Mouse (Mus musculus) CH12.LX (cell line): ENCODE data around the gene Arid5b. TPM values are rescaled to one million over a fixed set of nuclear protein-coding genes. Genes with fewer than 3 reads are reported as not detected.

Experiments used
- DNase-seq: peaks from one replicate; pipeline ENCODE4 v3.0.0-alpha.2; 2013; ENCODE audit errors: extremely low read depth
- H3K27ac ChIP-seq: 2 replicates; pipeline ENCODE4 v1.5.1; 2012; ENCODE audit warnings: low read depth, mild to moderate bottlenecking, control low read depth, moderate library complexity; ENCODE audit not compliant: insufficient read depth
- H3K27me3 ChIP-seq: replicated peaks from 2 replicates; pipeline ENCODE3; 2012; ENCODE audit warnings: inconsistent platforms
- H3K36me3 ChIP-seq, 2 experiments: replicated peaks in 1 of 2; 2 replicates each; pipeline versions ENCODE3 to v1.6.1; 2012; ENCODE audit warnings: inconsistent platforms in 1 of 2, low read length in 1 of 2, mild to moderate bottlenecking in 1 of 2, mixed read lengths in 1 of 2, moderate library complexity in 1 of 2; ENCODE audit not compliant: control insufficient read depth in 1 of 2, insufficient read depth in 1 of 2
- H3K4me1 ChIP-seq, 2 experiments: 2 replicates each; pipeline ENCODE4 v1.6.1; 2012; ENCODE audit warnings: inconsistent platforms in 1 of 2, moderate library complexity in 1 of 2; ENCODE audit not compliant: insufficient read depth in 2 of 2, control insufficient read depth in 1 of 2
- H3K4me2 ChIP-seq: 2 replicates; pipeline ENCODE4 v1.6.1; 2012; ENCODE audit warnings: low read depth, mild to moderate bottlenecking, control low read depth; ENCODE audit not compliant: poor library complexity, insufficient read depth, severe bottlenecking
- H3K4me3 ChIP-seq, 3 experiments: fragments of 150-350 bp in 1 of 3; sonication (generic) in 1 of 3; replicated peaks in 1 of 3; 2 replicates each; pipeline versions ENCODE3 to v1.5.1; 2011 to 2012; ENCODE audit warnings: low read depth in 2 of 3, low read length in 2 of 3, mild to moderate bottlenecking in 2 of 3, moderate library complexity in 2 of 3, control low read depth in 1 of 3, improper control_type of control experiment in 1 of 3, inconsistent platforms in 1 of 3, mixed read lengths in 1 of 3; ENCODE audit not compliant: poor library complexity in 1 of 3
- H3K79me2 ChIP-seq: replicated peaks from 2 replicates; pipeline ENCODE4 v1.6.1; 2012; ENCODE audit warnings: mild to moderate bottlenecking, moderate library complexity; ENCODE audit not compliant: control insufficient read depth, poor library complexity, insufficient read depth, severe bottlenecking; ENCODE audit errors: extremely low read depth
- H3K9ac ChIP-seq: 2 replicates; pipeline ENCODE4 v1.6.1; 2012; ENCODE audit warnings: low read depth, mild to moderate bottlenecking, control low read depth, moderate library complexity; ENCODE audit not compliant: insufficient read depth
- H3K9me3 ChIP-seq: replicated peaks from 2 replicates; pipeline ENCODE3; 2012; ENCODE audit warnings: low read length, inconsistent platforms, mixed read lengths
- CTCF ChIP-seq, 2 experiments: IDR thresholded peaks in 1 of 2; conservative IDR thresholded peaks in 1 of 2; 2 replicates each; pipeline ENCODE4 v1.5.1; 2011 to 2012; ENCODE audit warnings: low read depth in 2 of 2, low read length in 2 of 2, improper control_type of control experiment in 1 of 2, inconsistent platforms in 1 of 2, mild to moderate bottlenecking in 1 of 2, moderate library complexity in 1 of 2
- E2F4 ChIP-seq: IDR thresholded peaks from 2 replicates; pipeline ENCODE4 v1.6.1; 2011; ENCODE audit warnings: low read depth, low read length, improper control_type of control experiment; ENCODE audit not compliant: insufficient replicate concordance
- ELF1 ChIP-seq: IDR thresholded peaks from 2 replicates; pipeline ENCODE4 v1.6.1; 2014; ENCODE audit warnings: low read depth, mild to moderate bottlenecking, inconsistent platforms, low read length, improper control_type of control experiment
- EP300 ChIP-seq: IDR thresholded peaks from 2 replicates; pipeline ENCODE4 v1.6.1; 2011; ENCODE audit warnings: low read length, improper control_type of control experiment
- GABPA ChIP-seq: IDR thresholded peaks from 2 replicates; pipeline ENCODE4 v1.6.1; 2012; ENCODE audit warnings: low read depth, low read length, improper control_type of control experiment, inconsistent platforms; ENCODE audit not compliant: insufficient replicate concordance
- HCFC1 ChIP-seq: IDR thresholded peaks from 2 replicates; pipeline ENCODE4 v1.6.1; 2012; ENCODE audit warnings: low read depth, mild to moderate bottlenecking, inconsistent platforms, low read length, improper control_type of control experiment
- JUN ChIP-seq: IDR thresholded peaks from 2 replicates; pipeline ENCODE4 v1.6.1; 2011; ENCODE audit warnings: low read depth, mild to moderate bottlenecking, low read length, improper control_type of control experiment, moderate library complexity; ENCODE audit not compliant: insufficient read depth
- MAFK ChIP-seq: IDR thresholded peaks from 2 replicates; pipeline ENCODE4 v1.6.1; 2011; ENCODE audit warnings: low read length, improper control_type of control experiment; ENCODE audit not compliant: insufficient replicate concordance
- MAX ChIP-seq: IDR thresholded peaks from 2 replicates; pipeline ENCODE4 v1.6.1; 2011; ENCODE audit warnings: low read length, improper control_type of control experiment
- NRF1 ChIP-seq: IDR thresholded peaks from 2 replicates; pipeline ENCODE4 v1.6.1; 2014; ENCODE audit warnings: low read depth, mild to moderate bottlenecking, inconsistent platforms, low read length, improper control_type of control experiment, moderate library complexity
- PAX5 ChIP-seq: IDR thresholded peaks from 2 replicates; pipeline ENCODE4 v1.6.1; 2012; ENCODE audit warnings: low read length, inconsistent platforms, mixed read lengths
- POLR2AphosphoS2 ChIP-seq: IDR thresholded peaks from 2 replicates; pipeline ENCODE4 v1.6.1; 2011; ENCODE audit warnings: low read depth, low read length, improper control_type of control experiment
- RAD21 ChIP-seq: IDR thresholded peaks from 2 replicates; pipeline ENCODE4 v1.6.1; 2011; ENCODE audit warnings: low read depth, mild to moderate bottlenecking, low read length, improper control_type of control experiment, moderate library complexity
- TBP ChIP-seq: conservative IDR thresholded peaks from 2 replicates; pipeline ENCODE4 v1.6.1; 2011; ENCODE audit warnings: low read depth, low read length, improper control_type of control experiment
- TCF12 ChIP-seq: IDR thresholded peaks from 2 replicates; pipeline ENCODE4 v1.6.1; 2014; ENCODE audit warnings: low read depth, mild to moderate bottlenecking, inconsistent platforms, low read length, improper control_type of control experiment
- UBTF ChIP-seq: IDR thresholded peaks from 2 replicates; pipeline ENCODE4 v1.6.1; 2012; ENCODE audit warnings: low read depth, mild to moderate bottlenecking, inconsistent platforms, low read length, improper control_type of control experiment, moderate library complexity
- USF1 ChIP-seq: IDR thresholded peaks from 2 replicates; pipeline ENCODE4 v1.6.1; 2014; ENCODE audit warnings: low read depth, mild to moderate bottlenecking, inconsistent platforms, low read length, improper control_type of control experiment
- ZC3H11A ChIP-seq: IDR thresholded peaks from 2 replicates; pipeline ENCODE4 v1.6.1; 2012; ENCODE audit warnings: low read depth, mild to moderate bottlenecking, inconsistent platforms, low read length, improper control_type of control experiment
- ZMIZ1 ChIP-seq: IDR thresholded peaks from 2 replicates; pipeline ENCODE4 v1.6.1; 2012; ENCODE audit warnings: low read depth, mild to moderate bottlenecking, inconsistent platforms, low read length, improper control_type of control experiment
- ZNF384 ChIP-seq: IDR thresholded peaks from 2 replicates; pipeline ENCODE4 v1.6.1; 2012; ENCODE audit warnings: low read depth, low read length, improper control_type of control experiment, inconsistent platforms
- dilution Hi-C: fragments of 300-500 bp; cut with MboI; formaldehyde crosslinking; loops from 2 replicates; pipeline ENCODE4 v1.14.3; 2020; ENCODE audit warnings: low sequenced_read_pairs; ENCODE audit not compliant: extremely low pct_unique_long_range_greater_than_20kb, extremely low pct_ligation_motif_present
- in situ Hi-C: fragments of 300-500 bp; cut with MboI; formaldehyde crosslinking; loops from 3 replicates; pipeline ENCODE4 v1.14.3; 2019; ENCODE audit warnings: low sequenced_read_pairs, low pct_ligation_motif_present, low pct_unique_long_range_greater_than_20kb, mixed read lengths
- polyA plus RNA-seq: library from polyadenylated mRNA; unstranded; fragments of >175 nt; gene quantifications from 2 replicates; pipeline ENCODE4 v1.2.1, GENCODE M21; 2012; ENCODE audit warnings: low read depth; ENCODE audit not compliant: insufficient read length
- total RNA-seq, 2 experiments: library from RNA; depleted of rRNA; stranded (reverse); fragments of 300-350 nt in 1 of 2; fragments of >200 nt in 1 of 2; gene quantifications; 2 replicates each; pipeline ENCODE4 v1.2.3; 2012 to 2014

The Arid5b gene
- total and polyA plus RNA-seq, 3 experiments = 1.1 to 2.6 (median 1.8) TPM

GRCm38 (mm10) chr10:68274900-68275760, 3.4 kb downstream of the Arid5b start:
- dilution Hi-C loops (no loop called here), in situ Hi-C loops (loop anchor here (10.0 kb wide), 1 partner anchor 110 kb away; no protein-coding TSS in a partner anchor)
- TF ChIP-seq ZC3H11A (no peak), JUN (0 out of 2 replicates have a peak, but pooled peaks have one; percentile 34), TCF12 (0 out of 2 replicates have a peak, but pooled peaks have one; percentile 25), NRF1 (no peak), ELF1 (no peak), UBTF (no peak), HCFC1 (no peak), USF1 (no peak), MAFK (no peak), PAX5 (no peak), E2F4 (no peak), EP300 (0 out of 2 replicates have a peak, but pooled peaks have one; percentile 34), POLR2AphosphoS2 (no peak), CTCF (conservative IDR thresholded peaks at IDR 0.05 in 1 of 2, IDR thresholded peaks at IDR 0.05 in 1 of 2; ENCODE audit: low read depth in 2 of 2, low read length in 2 of 2) (0 out of 4 replicates have a peak, but pooled peaks of 1 of the 2 experiments have one; percentile 8), ZMIZ1 (no peak), GABPA (no peak), MAX (no peak)
- TF ChIP-seq, all 38 proteins: peak for 4
- Histone ChIP-seq H3K4me3 (peak overlapping the region in 1 of 3 experiments; percentile 59), H3K4me1 (peaks cover 2 to 16% of the 10 kb centered on the region in 2 experiments; a peak in 3 of 4 replicates), H3K36me3 (peaks cover 0 to 12% of the 10 kb centered on the region in 2 experiments), H3K9me3 (no peaks in the 10 kb centered on the region), H3K27ac (no peak overlapping the region), H3K79me2 (peaks cover 2% of the 10 kb centered on the region; the same call in 1 of the 2 replicates), H3K4me2 (peak overlapping the region; percentile 82; the same call in 1 of the 2 replicates), H3K9ac (peak overlapping the region; percentile 83; the same call in 1 of the 2 replicates), H3K27me3 (no peaks in the 10 kb centered on the region)
- DNase-seq = peak; percentile 56

- H3K27me3 ChIP-seq = no peaks in the 10 kb centered on the region
- H3K4me2 ChIP-seq = no peak overlapping the region
- 0 out of 2 replicates have a peak, but pooled peaks cover 2% of the 10 kb centered on the region for H3K79me2 ChIP-seq
- peaks cover 7 to 21% of the 10 kb centered on the region in 2 experiments; a peak in 3 of 4 replicates for H3K4me1 ChIP-seq
- H3K4me3 ChIP-seq = no peak overlapping the region
- no peaks in the 10 kb centered on the region for H3K9me3 ChIP-seq
- DNase-seq = no peak
- H3K27ac ChIP-seq = no peak overlapping the region
- dilution Hi-C loops = no loop called here
- in situ Hi-C loops = loop anchor here (10.0 kb wide), 1 partner anchor 105 kb away; no protein-coding TSS in a partner anchor
- no peak for TF ChIP-seq PAX5
- no peak for TF ChIP-seq EP300
- TF ChIP-seq POLR2AphosphoS2 = no peak
- no peak for TF ChIP-seq ZNF384
- no peak for TF ChIP-seq RAD21
- no peak for TF ChIP-seq TBP
- H3K36me3 ChIP-seq = peaks cover 0 to 21% of the 10 kb centered on the region in 2 experiments
- no peak overlapping the region for H3K9ac ChIP-seq
Observed at GRCm38 (mm10) chr10:68269789-68270188, 8.8 kb downstream of the Arid5b start.
